Mouse (Mus musculus): ENCODE results near the gene Samt2.
"Not testable (repeated sequence)": the region's sequence is repeated elsewhere in the genome, so short reads cannot be mapped to it uniquely, and the experiment has no call there.

The Samt2 gene

DNA sequence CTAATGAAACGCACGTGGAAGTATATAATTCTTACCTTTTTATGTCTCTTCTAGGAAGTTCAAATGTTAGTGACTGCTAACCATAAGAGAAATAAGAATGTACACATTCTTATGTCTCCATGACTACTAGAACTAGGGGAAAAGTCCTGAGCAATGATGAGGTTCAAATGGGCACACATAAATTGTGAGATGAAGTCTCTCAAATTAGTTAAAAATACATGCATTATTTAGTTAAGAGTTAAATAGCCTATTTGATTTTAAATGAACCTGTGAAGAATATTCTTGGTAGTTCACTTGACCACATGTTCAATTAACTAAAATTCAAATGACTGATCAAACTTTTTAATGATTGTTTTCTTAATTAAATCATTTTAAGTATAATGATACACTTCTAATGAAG, at the start of gene Samt2:
TSS of gene Samt2 (minus strand) at position 101 of the 400 bp plus-strand sequence.
- not testable (repeated sequence) for DNase-seq (ENCODE audit: low spot score in 2 of 2)
